Mouse (Mus musculus) heart, postnatal 25 days (tissue): ENCODE measurements around the gene Tmf1. TPM values are rescaled to one million over a fixed set of nuclear protein-coding genes. Genes with fewer than 3 reads are reported as not detected.

Experiments used
- DNase-seq: peaks from one replicate; pipeline ENCODE4 v3.0.0; 2022; ENCODE audit warnings: low spot score
- intact Hi-C: fragments of 180-260 bp; cut with DNase I; formaldehyde crosslinking; loops from one replicate; pipeline ENCODE4 v1.15.1; 2025
- total RNA-seq, 2 experiments: library from RNA; stranded (reverse); gene quantifications; 2 replicates each; pipeline ENCODE4 v1.2.3; 2021

Tmf1 gene
- total RNA-seq, 2 experiments from 2014 or later = 33.3 to 36.4 TPM

DNA sequence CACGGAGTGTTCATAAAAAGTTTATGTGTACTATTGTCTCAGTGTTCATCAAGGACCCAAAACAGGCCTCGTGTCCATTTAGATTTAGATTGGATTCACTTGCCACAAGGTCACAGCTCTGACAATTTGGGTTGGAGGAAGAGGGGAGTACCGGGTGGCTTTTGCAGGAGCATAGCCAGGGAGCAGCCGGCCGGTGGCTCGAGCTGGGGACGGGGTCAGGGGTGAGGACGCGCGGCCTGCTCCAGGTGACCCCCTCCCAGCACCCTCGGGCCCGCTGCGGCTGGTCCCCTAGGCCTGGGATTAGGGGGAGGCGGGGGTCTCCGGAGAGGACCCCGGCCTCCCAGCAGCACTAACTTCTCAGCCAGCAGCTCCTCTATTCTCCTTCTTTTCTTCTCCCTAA lies 26.0 kb upstream of the Tmf1 start:
- no peak for DNase-seq
- intact Hi-C loops = no loop called here

DNA sequence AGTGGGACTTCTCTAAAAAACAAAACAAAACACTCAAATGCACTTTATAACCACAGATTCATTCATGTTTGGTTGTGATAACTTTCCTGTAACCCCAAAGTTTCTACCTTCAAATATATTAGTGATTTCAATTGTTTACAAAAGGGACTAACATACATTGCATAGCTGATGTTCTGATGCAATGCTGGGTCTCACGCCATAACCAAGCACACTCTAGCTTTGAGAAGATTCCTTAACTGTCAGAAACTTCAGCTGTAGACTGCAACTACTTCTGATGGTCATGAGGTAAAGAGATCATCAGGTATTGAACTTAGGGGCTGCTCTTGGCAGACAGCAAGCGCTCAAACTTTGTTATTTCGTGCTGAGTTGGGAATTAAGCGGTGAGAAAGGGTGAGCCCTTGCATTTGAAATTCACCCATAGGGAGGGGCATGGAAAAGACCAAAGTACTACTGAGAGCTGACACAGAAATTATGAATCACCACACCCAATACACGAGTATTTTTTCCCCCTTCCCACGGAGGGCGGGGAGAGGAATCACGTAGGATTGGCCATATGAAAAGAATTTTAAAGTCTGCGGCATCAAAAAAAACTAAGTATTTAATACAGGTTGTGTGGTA lies 25.4 kb upstream of the Tmf1 start:
- DNase-seq = no peak
- intact Hi-C loops = no loop called here

DNA sequence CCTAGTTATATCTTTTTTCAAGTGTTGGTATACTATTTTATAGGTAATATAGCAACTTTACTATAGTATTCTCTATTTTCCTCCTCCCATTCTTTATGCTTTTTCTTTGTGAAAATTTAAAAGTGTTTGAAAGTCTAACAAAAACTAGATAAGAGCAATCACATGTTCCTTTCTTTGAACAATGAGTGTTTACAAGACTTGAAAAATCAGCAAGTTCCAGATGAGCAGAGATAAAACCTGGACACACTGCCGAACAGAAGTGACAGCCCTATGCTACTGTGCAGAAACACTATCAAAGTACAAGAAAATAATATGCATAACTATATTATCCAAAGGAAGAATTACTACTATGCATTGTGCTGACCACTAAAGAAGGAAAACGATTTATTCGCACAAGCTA lies 23.6 kb upstream of the Tmf1 start:
- DNase-seq = no peak
- intact Hi-C loops = no loop called here

DNA sequence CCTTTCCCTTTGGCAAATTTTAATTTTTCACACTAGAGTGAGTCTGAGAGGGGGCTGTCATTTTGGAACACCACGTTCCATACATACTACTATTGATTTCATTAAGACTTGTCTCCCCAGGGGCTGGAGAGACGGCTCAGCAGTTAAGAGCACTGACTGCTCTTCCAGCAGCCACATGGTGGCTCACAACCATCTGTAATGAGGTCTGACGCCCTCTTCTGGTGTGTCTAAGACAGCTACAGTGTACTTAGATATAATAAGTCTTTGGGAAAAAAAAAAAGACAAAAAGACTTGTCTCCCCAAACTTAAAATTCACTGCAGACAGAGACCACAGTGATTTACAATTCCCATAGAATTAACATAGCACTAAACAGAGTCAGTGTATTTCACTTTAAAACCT lies 21.5 kb upstream of the Tmf1 start:
- intact Hi-C loops = no loop called here
- DNase-seq = no peak

DNA sequence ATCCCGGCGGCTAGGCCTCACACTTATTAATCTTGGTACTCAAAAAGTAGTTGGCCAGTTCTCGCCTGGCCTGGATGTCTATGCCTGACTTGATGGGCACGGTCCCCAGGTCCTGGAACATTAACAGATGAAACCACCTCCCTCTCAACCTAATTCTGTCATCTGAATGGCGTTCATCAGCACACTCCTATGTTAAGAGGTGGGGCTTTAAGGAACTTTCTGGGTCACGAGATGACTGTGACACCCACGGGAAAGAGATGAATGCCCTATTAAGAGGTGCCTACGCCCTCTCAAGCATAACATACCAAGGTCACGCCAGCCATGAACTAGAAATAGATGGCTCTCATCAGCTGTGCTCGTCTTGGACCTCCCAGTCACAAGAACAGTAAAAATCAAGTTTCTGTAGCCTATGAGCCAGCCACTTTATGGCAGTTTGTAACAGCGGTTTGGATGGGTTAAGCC lies 476 bp upstream of the Tmf1 start:
- no peak for DNase-seq
- intact Hi-C loops = loop anchor here (2.0 kb wide), 1 partner anchor 31 kb away; the partner anchor contains the start of gene Eogt

DNA sequence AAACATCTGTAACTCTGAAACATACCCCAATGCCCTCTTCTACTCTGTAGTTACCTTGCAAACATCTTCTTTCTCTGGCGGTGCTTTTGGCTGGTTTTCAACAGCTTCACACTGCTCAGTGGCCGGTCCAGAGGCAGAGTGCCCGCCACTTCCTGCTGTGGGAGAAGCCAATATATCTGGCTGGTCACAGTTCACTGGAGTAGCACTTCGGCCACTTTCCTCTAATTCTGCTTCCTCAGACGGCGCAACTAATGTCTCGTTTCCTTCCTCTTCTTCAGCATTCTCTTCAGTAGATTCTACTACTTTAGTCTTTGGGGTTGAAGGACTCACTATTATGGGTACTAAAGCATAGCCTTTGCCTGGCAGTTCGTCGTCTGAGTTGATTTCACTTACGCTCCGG lies 3.2 kb downstream of the Tmf1 start:
- no peak for DNase-seq
- intact Hi-C loops = no loop called here

DNA sequence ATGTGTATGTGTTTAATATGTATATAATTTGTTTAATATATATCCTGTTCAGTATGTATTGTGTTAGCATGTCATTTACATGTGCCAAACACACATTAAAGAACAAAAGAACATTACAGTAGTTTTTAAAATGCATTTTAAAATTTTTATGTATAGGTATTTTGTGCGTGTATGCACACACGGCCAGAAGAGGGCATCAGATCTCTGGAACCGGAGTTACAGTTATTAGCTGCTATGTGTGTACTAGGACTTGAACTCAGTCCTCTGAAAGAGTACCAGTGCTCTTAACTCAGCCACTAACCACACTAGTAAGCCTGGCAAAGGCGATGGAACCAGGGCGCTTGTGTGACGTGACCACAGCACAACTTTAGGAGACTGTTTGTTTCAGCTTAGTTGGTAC lies 28.8 kb downstream of the Tmf1 start:
- DNase-seq = no peak
- intact Hi-C loops = no loop called here

DNA sequence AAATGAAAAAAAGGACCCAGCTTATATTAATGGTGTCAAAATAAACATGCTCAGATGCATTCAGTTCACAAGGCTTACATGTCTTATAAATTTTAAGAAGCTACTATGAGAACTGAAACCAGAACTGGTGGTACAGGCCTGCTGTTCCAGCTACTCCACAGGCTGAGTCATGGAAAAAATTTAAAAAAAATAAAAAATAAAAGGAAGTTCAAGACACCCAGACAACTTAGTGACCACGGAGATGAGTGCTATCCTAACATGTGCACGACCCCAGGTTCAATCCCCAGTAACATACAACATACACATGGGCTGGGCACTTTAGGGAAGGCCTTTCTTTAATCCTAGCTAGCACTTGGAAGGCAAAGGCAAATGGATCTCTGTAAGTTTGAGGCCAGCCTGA lies 29.2 kb downstream of the Tmf1 start:
- intact Hi-C loops = loop anchor here (2.0 to 5.0 kb wide), 3 partner anchors 29 to 378 kb away; partner anchors contain the start of gene Tmf1
- DNase-seq = no peak

DNA sequence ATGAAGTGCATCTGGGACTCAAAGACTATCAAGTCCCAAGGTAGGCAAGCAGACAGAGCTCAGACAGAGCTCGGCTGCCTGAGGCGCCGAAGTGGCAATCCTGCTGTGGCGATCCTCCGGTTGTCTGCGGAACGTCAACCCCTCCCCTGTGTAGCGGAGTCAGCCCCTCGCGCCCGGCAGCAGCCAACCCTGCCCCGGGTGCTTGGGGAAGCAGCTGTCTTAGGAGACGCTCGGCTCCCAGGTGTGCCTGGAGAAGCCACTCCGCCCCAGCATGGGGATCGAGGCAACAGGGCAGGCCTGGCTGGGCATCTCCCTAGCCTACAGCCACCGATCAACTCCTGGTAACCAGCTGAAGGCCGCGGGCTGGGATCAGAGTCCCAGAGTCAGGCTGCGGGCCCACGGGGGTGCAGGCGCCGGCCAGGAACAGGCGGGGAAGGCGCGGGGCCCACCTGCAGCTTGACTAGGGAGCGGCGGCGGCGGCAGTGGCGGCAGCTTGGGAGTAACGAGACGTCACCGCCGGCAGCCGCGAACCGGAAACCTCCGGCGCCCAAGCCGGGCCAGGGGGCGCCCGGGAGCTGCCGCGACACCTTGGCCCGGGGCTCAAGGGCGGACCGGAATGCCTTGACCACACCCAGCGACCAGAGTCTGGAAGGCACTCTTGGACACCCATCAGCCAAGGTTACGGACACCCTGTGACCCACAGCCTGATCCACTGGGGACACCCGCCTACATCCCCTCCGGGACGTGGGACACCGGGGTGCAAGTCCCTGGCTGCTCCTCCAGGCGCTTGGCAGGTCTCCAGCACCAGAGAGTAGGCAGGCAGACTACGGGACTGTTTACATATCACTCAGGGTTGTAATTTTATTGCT lies 30.3 kb downstream of the Tmf1 start, which contains the start of gene Eogt:
TSS of gene Eogt (minus strand) at position 800 of the 869 bp plus-strand sequence.
- DNase-seq = peak; percentile 77
- intact Hi-C loops = loop anchor here (2.0 to 5.0 kb wide), 3 partner anchors 30 to 379 kb away; partner anchors contain the start of gene Tmf1

DNA sequence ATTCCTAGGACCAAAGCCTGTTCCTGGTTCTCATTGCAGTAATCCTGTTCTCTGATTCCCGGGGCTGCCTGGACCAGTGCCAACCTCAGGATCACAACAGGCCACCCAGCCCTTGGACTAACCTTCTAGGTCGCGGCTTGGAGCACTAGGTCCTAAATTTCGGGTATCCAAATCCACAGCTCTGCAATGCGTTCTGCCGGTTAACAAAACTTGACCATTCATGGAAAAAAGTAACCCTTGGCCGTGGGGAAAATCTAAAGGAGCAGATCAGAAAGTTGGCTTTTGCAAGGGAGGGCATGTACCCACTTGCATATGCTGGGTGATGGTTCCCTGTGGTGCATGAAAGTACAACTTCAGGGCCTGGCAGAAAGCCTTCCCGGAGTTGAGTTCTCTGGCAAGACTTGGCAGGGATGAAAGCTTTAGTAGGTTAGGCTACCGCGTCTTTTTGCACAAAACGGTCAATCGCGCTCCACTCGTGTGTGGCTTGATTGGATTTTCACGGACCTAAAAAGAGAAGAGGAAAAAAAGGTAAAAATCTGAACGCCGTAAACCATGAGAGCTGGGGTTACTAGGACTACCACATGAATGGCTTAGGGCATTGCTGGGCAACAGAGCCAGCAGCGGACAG lies 31.1 kb downstream of the Tmf1 start:
- intact Hi-C loops = loop anchor here (2.0 to 5.0 kb wide), 3 partner anchors 31 to 379 kb away; partner anchors contain the start of gene Tmf1
- DNase-seq = no peak

DNA sequence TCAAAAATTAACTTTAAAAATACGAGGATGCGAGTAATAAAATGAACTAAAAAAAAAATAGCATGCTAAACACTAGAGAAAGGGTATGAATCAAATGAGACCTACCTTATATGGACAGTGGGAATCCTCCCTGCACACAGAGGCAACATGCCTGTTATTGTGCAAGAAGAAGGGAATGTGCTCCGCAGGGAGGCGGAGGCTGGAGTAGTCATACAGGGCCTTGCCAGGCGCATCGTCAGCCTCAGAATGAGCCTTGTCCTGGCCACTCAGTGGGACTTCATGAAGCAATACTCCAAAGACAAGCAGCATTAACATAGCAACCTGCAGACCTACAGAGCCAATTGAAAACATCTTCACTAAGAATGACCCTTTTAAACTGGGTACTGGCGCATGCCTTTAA lies 33.8 kb downstream of the Tmf1 start:
- intact Hi-C loops = loop anchor here (5.0 kb wide), 2 partner anchors 272 to 382 kb away; no protein-coding TSS in a partner anchor
- peak; percentile 70 for DNase-seq

DNA sequence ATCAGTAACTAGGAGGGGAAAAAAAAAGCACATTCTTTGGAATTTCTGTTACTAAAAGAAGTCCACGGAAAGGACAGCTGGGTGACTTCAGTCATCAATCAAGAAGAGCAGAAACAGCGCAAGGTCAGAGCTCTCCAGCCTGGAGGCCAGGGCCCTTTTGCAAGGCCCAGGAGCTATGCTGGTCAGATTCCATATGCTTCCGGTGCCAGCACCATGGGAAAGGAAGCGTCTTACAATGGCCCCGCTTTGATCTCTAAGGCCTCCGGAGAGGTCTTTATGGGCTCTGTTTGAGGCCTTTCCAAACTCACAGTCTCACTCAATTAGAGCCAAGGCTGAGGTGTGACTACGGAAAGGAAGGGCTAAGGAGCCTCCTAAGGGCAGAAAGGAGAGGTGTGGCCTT lies 34.6 kb downstream of the Tmf1 start:
- intact Hi-C loops = no loop called here
- peak; percentile 8 for DNase-seq

DNA sequence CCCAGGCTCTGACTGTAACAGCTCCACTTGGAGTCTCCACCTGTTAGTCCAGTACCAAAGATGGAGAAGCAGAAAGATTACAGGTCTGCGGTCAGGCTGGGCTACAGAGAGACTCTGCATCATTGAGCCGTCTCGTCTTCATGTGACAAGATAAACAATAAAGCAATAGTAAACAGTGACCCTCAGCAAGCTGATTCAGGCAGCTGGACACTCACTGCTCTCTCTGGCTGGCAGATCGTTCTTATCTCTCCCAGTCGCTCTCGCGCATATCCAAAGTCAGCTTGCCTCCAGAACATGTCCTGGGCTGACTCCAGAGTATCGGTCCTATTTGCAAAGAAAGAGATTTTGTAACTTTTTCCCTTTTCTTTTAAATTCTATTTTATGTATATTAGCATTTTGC lies 36.3 kb downstream of the Tmf1 start:
- intact Hi-C loops = no loop called here
- DNase-seq = no peak

DNA sequence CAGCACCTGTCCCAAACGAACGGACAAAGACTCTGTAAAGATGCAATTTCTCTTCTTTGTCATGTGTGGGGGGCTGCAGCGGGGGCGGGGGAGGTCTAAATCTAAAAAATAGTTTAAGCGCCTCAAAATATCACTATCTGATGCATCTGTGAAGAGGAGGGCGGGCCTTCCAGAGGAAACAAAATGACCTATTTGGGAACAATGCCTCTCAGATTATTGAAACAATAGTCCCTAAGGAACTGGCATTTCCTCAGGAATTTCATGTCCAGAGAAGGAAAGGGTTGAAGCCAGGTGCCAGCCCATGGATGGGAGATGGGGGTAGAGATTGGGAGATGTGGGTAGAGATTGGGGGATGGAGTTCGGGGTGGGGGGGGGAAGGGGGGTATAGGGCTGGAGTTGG lies 37.1 kb downstream of the Tmf1 start:
- DNase-seq = no peak
- intact Hi-C loops = no loop called here

DNA sequence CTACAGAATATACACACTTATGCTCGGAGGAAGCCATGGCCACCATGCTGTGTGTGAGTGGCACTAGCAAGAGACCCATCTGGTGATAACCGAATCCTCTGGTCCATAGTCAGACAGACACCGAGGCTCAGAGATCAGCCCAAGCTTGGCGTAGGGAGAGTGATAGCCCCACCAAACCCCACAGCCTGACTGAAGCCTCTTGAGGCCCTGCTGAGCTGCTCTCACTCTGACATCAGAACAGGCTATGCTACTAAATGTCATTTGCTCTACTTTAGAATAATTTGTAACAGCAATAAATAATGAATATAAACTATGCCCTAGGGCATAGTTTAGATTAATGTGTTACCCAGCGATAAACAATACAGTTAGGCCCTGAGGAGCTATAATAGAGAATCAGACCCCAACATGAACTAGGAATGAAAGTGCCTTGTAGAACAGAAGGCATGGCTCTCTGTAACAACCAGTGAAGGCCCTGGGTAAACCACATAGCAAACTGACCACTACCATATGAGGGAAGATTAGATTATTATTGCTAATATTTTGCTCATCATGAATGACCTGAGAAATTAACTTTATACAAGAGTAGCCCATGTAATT lies 46.1 kb downstream of the Tmf1 start:
- no peak for DNase-seq
- intact Hi-C loops = no loop called here

DNA sequence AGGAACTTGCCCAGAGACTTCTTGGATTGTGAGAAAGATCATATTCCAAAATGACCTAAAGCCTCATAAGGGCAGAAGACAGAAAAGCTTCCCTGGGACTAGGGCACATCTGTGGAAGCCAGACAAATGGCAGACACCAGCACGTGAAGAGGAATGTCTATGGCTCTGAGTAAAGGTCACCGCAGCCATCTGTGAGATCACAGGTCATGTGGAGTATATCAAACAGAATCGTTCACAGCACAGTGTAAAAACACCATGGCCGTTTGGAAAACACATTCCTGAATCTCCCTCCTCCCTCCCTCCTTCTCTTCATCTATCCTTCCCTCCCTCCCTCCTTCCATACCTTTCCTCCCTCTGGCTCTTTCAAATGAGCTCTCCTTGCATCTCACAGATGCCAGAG lies 47.1 kb downstream of the Tmf1 start:
- intact Hi-C loops = no loop called here

DNA sequence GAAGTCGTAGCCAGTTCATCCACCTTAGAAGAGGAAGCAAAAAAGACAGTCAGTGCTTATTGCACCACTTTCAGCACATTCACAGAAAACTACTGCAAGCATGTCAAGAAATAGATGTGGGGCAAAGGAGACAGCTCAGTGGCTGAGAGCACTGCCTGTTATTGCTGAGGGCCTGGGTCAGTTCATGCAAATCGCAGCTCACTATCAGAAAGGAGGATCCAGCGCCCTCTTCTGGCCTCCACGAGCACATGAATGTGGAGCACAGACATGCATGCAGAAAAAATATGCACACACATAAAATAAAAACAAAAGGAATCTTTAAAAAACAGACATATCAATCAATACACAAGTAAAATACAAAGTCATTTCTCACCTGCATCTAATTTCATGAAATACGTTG lies 47.9 kb downstream of the Tmf1 start:
- intact Hi-C loops = no loop called here
- DNase-seq = no peak

More for the DNA sequence above, 47.1 kb downstream of the Tmf1 start:
- no peak for DNase-seq

DNA sequence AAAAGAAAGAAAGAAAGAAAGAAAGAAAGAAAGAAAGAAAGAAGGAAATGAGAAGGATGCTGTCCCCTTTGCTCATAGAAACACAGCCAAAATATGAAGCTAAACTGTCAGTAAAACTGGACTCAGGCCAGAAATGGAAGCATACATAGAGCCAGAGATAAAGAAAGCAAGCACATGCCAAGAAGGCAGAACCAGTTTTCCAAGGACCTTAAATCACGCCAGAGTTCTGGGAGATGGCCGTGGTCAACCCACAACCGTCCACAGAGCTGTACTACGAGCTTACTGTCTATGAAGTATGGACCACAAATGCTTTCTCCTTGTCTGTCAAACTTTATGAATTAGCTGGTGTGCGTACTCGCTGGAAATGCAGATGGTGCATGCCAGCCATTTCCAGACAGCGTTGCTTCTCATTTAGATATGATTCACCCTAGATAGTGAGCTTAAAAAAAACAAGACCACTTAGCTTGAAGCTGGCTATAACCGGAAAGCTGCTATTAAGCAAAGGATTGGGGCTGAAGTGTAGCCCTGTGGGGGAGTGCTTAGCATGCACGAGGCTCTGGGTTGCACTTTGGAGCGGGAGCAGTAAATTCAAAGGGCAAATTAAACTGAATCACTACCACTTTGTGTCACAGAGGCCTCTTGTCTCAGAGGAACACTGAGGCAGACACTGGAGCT lies 54.4 kb downstream of the Tmf1 start:
- DNase-seq = no peak
- intact Hi-C loops = no loop called here

DNA sequence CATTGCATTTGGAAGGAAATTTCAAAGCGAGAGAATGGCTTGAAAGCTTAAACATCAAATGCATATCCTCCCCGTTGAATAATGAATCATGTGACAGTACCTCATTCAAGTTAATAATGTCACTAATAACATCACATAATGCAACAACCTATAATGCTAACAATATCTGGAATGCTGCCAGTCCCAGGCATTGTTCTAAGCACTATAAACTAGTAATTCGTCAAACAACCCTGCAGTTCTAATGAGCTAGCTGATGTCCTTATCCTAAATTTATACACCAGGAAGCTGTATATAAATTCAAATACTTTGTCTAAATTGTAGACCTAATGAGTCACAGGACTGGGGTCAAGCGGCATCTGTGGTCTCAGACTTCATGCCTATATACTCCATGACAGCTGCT lies 58.0 kb downstream of the Tmf1 start:
- no peak for DNase-seq
- intact Hi-C loops = no loop called here

DNA sequence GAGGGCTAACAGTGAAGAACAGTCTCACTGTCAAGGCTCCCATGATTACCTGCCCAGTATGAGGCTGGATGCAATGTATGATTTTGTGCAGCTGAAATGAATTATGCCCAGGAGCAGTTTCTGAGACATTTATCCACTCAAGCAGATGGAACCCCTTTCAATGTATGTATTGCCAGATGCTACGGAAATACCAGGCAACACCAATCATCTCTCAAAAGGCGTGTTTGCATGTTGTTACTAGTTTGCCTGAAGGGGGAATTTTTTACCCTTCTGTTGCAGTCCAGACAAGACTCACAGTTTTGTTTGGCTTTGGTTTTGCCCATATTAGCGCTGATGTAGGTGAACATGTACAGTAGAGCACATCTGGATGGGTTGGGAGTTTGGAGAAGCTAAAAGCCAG lies 60.6 kb downstream of the Tmf1 start:
- intact Hi-C loops = no loop called here
- no peak for DNase-seq
